Mouse (Mus musculus) CH12.LX (cell line): ENCODE measurements around the gene Rhox7a. TPM values are rescaled to one million over a fixed set of nuclear protein-coding genes. Genes with fewer than 3 reads are reported as not detected.
"Not testable (repeated sequence)": the region's sequence is repeated elsewhere in the genome, so short reads cannot be mapped to it uniquely, and the experiment has no call there.

Experiments used
- DNase-seq: peaks from one replicate; pipeline ENCODE4 v3.0.0-alpha.2; 2013; ENCODE audit errors: extremely low read depth
- H3K27ac ChIP-seq: 2 replicates; pipeline ENCODE4 v1.5.1; 2012; ENCODE audit warnings: low read depth, mild to moderate bottlenecking, control low read depth, moderate library complexity; ENCODE audit not compliant: insufficient read depth
- H3K27me3 ChIP-seq: replicated peaks from 2 replicates; pipeline ENCODE3; 2012; ENCODE audit warnings: inconsistent platforms
- H3K36me3 ChIP-seq, 2 experiments: replicated peaks in 1 of 2; 2 replicates each; pipeline versions ENCODE3 to v1.6.1; 2012; ENCODE audit warnings: inconsistent platforms in 1 of 2, low read length in 1 of 2, mild to moderate bottlenecking in 1 of 2, mixed read lengths in 1 of 2, moderate library complexity in 1 of 2; ENCODE audit not compliant: control insufficient read depth in 1 of 2, insufficient read depth in 1 of 2
- H3K4me1 ChIP-seq, 2 experiments: 2 replicates each; pipeline ENCODE4 v1.6.1; 2012; ENCODE audit warnings: inconsistent platforms in 1 of 2, moderate library complexity in 1 of 2; ENCODE audit not compliant: insufficient read depth in 2 of 2, control insufficient read depth in 1 of 2
- H3K4me2 ChIP-seq: 2 replicates; pipeline ENCODE4 v1.6.1; 2012; ENCODE audit warnings: low read depth, mild to moderate bottlenecking, control low read depth; ENCODE audit not compliant: poor library complexity, insufficient read depth, severe bottlenecking
- H3K4me3 ChIP-seq, 3 experiments: fragments of 150-350 bp in 1 of 3; sonication (generic) in 1 of 3; replicated peaks in 1 of 3; 2 replicates each; pipeline versions ENCODE3 to v1.5.1; 2011 to 2012; ENCODE audit warnings: low read depth in 2 of 3, low read length in 2 of 3, mild to moderate bottlenecking in 2 of 3, moderate library complexity in 2 of 3, control low read depth in 1 of 3, improper control_type of control experiment in 1 of 3, inconsistent platforms in 1 of 3, mixed read lengths in 1 of 3; ENCODE audit not compliant: poor library complexity in 1 of 3
- H3K79me2 ChIP-seq: replicated peaks from 2 replicates; pipeline ENCODE4 v1.6.1; 2012; ENCODE audit warnings: mild to moderate bottlenecking, moderate library complexity; ENCODE audit not compliant: control insufficient read depth, poor library complexity, insufficient read depth, severe bottlenecking; ENCODE audit errors: extremely low read depth
- H3K9ac ChIP-seq: 2 replicates; pipeline ENCODE4 v1.6.1; 2012; ENCODE audit warnings: low read depth, mild to moderate bottlenecking, control low read depth, moderate library complexity; ENCODE audit not compliant: insufficient read depth
- H3K9me3 ChIP-seq: replicated peaks from 2 replicates; pipeline ENCODE3; 2012; ENCODE audit warnings: low read length, inconsistent platforms, mixed read lengths
- BHLHE40 ChIP-seq: IDR thresholded peaks from 2 replicates; pipeline ENCODE4 v1.6.1; 2011; ENCODE audit warnings: mild to moderate bottlenecking, low read depth, low read length, improper control_type of control experiment
- CTCF ChIP-seq, 2 experiments: IDR thresholded peaks in 1 of 2; conservative IDR thresholded peaks in 1 of 2; 2 replicates each; pipeline ENCODE4 v1.5.1; 2011 to 2012; ENCODE audit warnings: low read depth in 2 of 2, low read length in 2 of 2, improper control_type of control experiment in 1 of 2, inconsistent platforms in 1 of 2, mild to moderate bottlenecking in 1 of 2, moderate library complexity in 1 of 2
- E2F4 ChIP-seq: IDR thresholded peaks from 2 replicates; pipeline ENCODE4 v1.6.1; 2011; ENCODE audit warnings: low read depth, low read length, improper control_type of control experiment; ENCODE audit not compliant: insufficient replicate concordance
- JUND ChIP-seq: conservative IDR thresholded peaks from 2 replicates; pipeline ENCODE4 v1.6.1; 2011; ENCODE audit warnings: low read depth, low read length, improper control_type of control experiment
- KAT2A ChIP-seq: IDR thresholded peaks from 2 replicates; pipeline ENCODE4 v1.6.1; 2012; ENCODE audit warnings: low read length, improper control_type of control experiment, inconsistent platforms; ENCODE audit not compliant: insufficient replicate concordance
- MAX ChIP-seq: IDR thresholded peaks from 2 replicates; pipeline ENCODE4 v1.6.1; 2011; ENCODE audit warnings: low read length, improper control_type of control experiment
- MXI1 ChIP-seq: IDR thresholded peaks from 2 replicates; pipeline ENCODE4 v1.6.1; 2011; ENCODE audit warnings: mild to moderate bottlenecking, low read depth, low read length, improper control_type of control experiment
- MYC ChIP-seq: IDR thresholded peaks from 2 replicates; pipeline ENCODE4 v1.6.1; 2011; ENCODE audit warnings: low read depth, mild to moderate bottlenecking, improper control_type of control experiment, low read length
- POLR2AphosphoS2 ChIP-seq: IDR thresholded peaks from 2 replicates; pipeline ENCODE4 v1.6.1; 2011; ENCODE audit warnings: low read depth, low read length, improper control_type of control experiment
- RAD21 ChIP-seq: IDR thresholded peaks from 2 replicates; pipeline ENCODE4 v1.6.1; 2011; ENCODE audit warnings: low read depth, mild to moderate bottlenecking, low read length, improper control_type of control experiment, moderate library complexity
- RCOR1 ChIP-seq: conservative IDR thresholded peaks from 2 replicates; pipeline ENCODE4 v1.6.1; 2012; ENCODE audit warnings: low read depth, mild to moderate bottlenecking, inconsistent platforms, low read length, improper control_type of control experiment
- SIN3A ChIP-seq: IDR thresholded peaks from 2 replicates; pipeline ENCODE4 v1.6.1; 2012; ENCODE audit warnings: low read length, improper control_type of control experiment, inconsistent platforms
- SMC3 ChIP-seq: IDR thresholded peaks from 2 replicates; pipeline ENCODE4 v1.6.1; 2011; ENCODE audit warnings: low read depth, low read length, improper control_type of control experiment
- TCF12 ChIP-seq: IDR thresholded peaks from 2 replicates; pipeline ENCODE4 v1.6.1; 2014; ENCODE audit warnings: low read depth, mild to moderate bottlenecking, inconsistent platforms, low read length, improper control_type of control experiment
- USF1 ChIP-seq: IDR thresholded peaks from 2 replicates; pipeline ENCODE4 v1.6.1; 2014; ENCODE audit warnings: low read depth, mild to moderate bottlenecking, inconsistent platforms, low read length, improper control_type of control experiment
- USF2 ChIP-seq: conservative IDR thresholded peaks from 2 replicates; pipeline ENCODE4 v1.6.1; 2011; ENCODE audit warnings: low read depth, low read length, improper control_type of control experiment
- ZKSCAN1 ChIP-seq: IDR thresholded peaks from 2 replicates; pipeline ENCODE4 v1.6.1; 2012; ENCODE audit warnings: low read depth, inconsistent platforms, low read length, improper control_type of control experiment, borderline replicate concordance
- dilution Hi-C: fragments of 300-500 bp; cut with MboI; formaldehyde crosslinking; loops from 2 replicates; pipeline ENCODE4 v1.14.3; 2020; ENCODE audit warnings: low sequenced_read_pairs; ENCODE audit not compliant: extremely low pct_unique_long_range_greater_than_20kb, extremely low pct_ligation_motif_present
- in situ Hi-C: fragments of 300-500 bp; cut with MboI; formaldehyde crosslinking; loops from 3 replicates; pipeline ENCODE4 v1.14.3; 2019; ENCODE audit warnings: low sequenced_read_pairs, low pct_ligation_motif_present, low pct_unique_long_range_greater_than_20kb, mixed read lengths
- polyA plus RNA-seq: library from polyadenylated mRNA; unstranded; fragments of >175 nt; gene quantifications from 2 replicates; pipeline ENCODE4 v1.2.1, GENCODE M21; 2012; ENCODE audit warnings: low read depth; ENCODE audit not compliant: insufficient read length
- total RNA-seq, 2 experiments: library from RNA; depleted of rRNA; stranded (reverse); fragments of 300-350 nt in 1 of 2; fragments of >200 nt in 1 of 2; gene quantifications; 2 replicates each; pipeline ENCODE4 v1.2.3; 2012 to 2014

The Rhox7a gene
- total and polyA plus RNA-seq, 3 experiments = not detected

DNA sequence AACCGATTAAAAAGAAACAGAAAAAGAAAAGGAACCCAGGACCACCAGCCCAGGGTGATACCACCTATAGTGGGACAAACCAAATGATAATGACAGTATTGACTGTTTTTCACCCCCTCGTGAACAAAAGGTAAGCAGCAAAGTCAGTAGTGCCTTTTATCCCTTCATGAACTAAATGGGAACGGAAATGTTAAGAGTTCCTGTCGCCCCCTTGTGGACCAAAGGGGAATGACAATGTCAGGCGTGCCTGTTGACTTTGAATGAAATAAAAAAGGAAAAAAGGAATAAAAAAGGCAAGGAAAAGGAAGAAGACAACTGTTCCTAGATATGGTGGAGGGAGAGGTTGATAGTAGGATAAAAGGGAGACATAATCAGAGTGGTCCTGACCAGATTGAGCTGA lies 20.3 kb upstream of the Rhox7a start:
- Histone ChIP-seq H3K4me2 (no peak overlapping the region), H3K27ac (no peak overlapping the region), H3K4me3 (no peak overlapping the region), H3K9ac (no peak overlapping the region), H3K4me1 (peaks cover 0 to 3% of the 10 kb centered on the region in 2 experiments; a peak in 2 of 4 replicates), H3K79me2 (no peaks in the 10 kb centered on the region), H3K27me3 (no peaks in the 10 kb centered on the region), H3K9me3 (no peaks in the 10 kb centered on the region), H3K36me3 (peaks cover 4 to 29% of the 10 kb centered on the region in 2 experiments)
- DNase-seq = peak; percentile 42
- dilution Hi-C loops (no loop called here), in situ Hi-C loops (no loop called here)
- TF ChIP-seq SIN3A (no peak), ZKSCAN1 (no peak), USF2 (no peak), JUND (no peak), MXI1 (no peak), E2F4 (no peak), CTCF (conservative IDR thresholded peaks at IDR 0.05 in 1 of 2, IDR thresholded peaks at IDR 0.05 in 1 of 2; ENCODE audit: low read depth in 2 of 2, low read length in 2 of 2) (peak in 1 of 2 experiments; percentile 62; a peak in 3 of 4 replicates), SMC3 (peak; percentile 33), RAD21 (peak; percentile 29), RCOR1 (no peak), MYC (no peak), POLR2AphosphoS2 (no peak), USF1 (no peak), BHLHE40 (no peak)

GRCm38 (mm10) chrX:37815665-37816064 lies 15.8 kb upstream of the Rhox7a start:
- Histone ChIP-seq H3K27ac (no peak overlapping the region), H3K4me1 (no peaks in the 10 kb centered on the region), H3K4me3 (peak overlapping the region in 1 of 3 experiments; percentile 35), H3K36me3 (no peaks in the 10 kb centered on the region), H3K27me3 (no peaks in the 10 kb centered on the region), H3K9me3 (no peaks in the 10 kb centered on the region), H3K4me2 (peak overlapping the region; percentile 15; the same call in 1 of the 2 replicates), H3K79me2 (no peaks in the 10 kb centered on the region), H3K9ac (no peak overlapping the region)
- dilution Hi-C loops (no loop called here), in situ Hi-C loops (no loop called here)
- TF ChIP-seq SIN3A (no peak), RAD21 (no peak), CTCF (conservative IDR thresholded peaks at IDR 0.05 in 1 of 2, IDR thresholded peaks at IDR 0.05 in 1 of 2; ENCODE audit: low read depth in 2 of 2, low read length in 2 of 2) (peak in 1 of 2 experiments; percentile 36; a peak in 2 of 4 replicates), MAX (no peak), KAT2A (no peak), TCF12 (no peak), MXI1 (no peak)
- no peak for DNase-seq

- in situ Hi-C loops, DNase-seq, H3K4me2 ChIP-seq, H3K27ac ChIP-seq, H3K9ac ChIP-seq, H3K9me3 ChIP-seq, dilution Hi-C loops, H3K36me3 ChIP-seq, H3K4me1 ChIP-seq, H3K27me3 ChIP-seq, H3K79me2 ChIP-seq, H3K4me3 ChIP-seq: not testable (repeated sequence)
Observed at GRCm38 (mm10) chrX:37826610-37827009, 4.9 kb upstream of the Rhox7a start, which contains the start of gene Rhox6. TSS of gene Rhox6 (plus strand) at chrX:37826910.
